Mouse (Mus musculus): ENCODE measurements around the gene Cxcr4. TPM values are rescaled to one million over a fixed set of nuclear protein-coding genes. Genes with fewer than 3 reads are reported as not detected.

Gene Cxcr4
- polyA plus RNA-seq, 1 experiment from 2014 or later, result 9.9 TPM

GRCm38 (mm10) chr1:128561325-128561874 is 30.7 kb downstream of the Cxcr4 start:
- Histone ChIP-seq H3K9me3 (replicated peaks; ENCODE audit: low read length) (no peaks in the 10 kb centered on the region), H3K27me3 (ENCODE audit: insufficient read depth, low read length) (no peaks in the 10 kb centered on the region), H3K4me3 (replicated peaks; ENCODE audit: low read depth, low read length) (no peak overlapping the region), H3K9ac (ENCODE audit: low read depth, low read length) (no peak overlapping the region), H3K36me3 (ENCODE audit: insufficient read depth, low read length) (no peaks in the 10 kb centered on the region), H3K4me1 (replicated peaks; ENCODE audit: insufficient read depth, low read length) (no peaks in the 10 kb centered on the region), H3K4me2 (ENCODE audit: low read length) (no peak overlapping the region), H3K27ac (no peak overlapping the region)
- TF ChIP-seq CTCF (IDR thresholded peaks at IDR 0.05; ENCODE audit: low read depth), result no peak
- WGBS, result 88% methylated on average over 9 of the region's 9 CpGs
- ATAC-seq (replicated peaks; ENCODE audit: low FRiP score, low read depth), result no peak
- DNase-seq (ENCODE audit: low spot score), result no peak

- Histone ChIP-seq H3K9me3 (replicated peaks; ENCODE audit: low read length) (no peaks in the 10 kb centered on the region), H3K4me1 (replicated peaks; ENCODE audit: insufficient read depth, low read length) (no peaks in the 10 kb centered on the region), H3K4me3 (replicated peaks; ENCODE audit: low read depth, low read length) (no peak overlapping the region), H3K36me3 (ENCODE audit: insufficient read depth, low read length) (no peaks in the 10 kb centered on the region), H3K9ac (ENCODE audit: low read depth, low read length) (no peak overlapping the region), H3K4me2 (ENCODE audit: low read length) (no peak overlapping the region), H3K27ac (no peak overlapping the region), H3K27me3 (ENCODE audit: insufficient read depth, low read length) (no peaks in the 10 kb centered on the region)
- TF ChIP-seq CTCF (IDR thresholded peaks at IDR 0.05; ENCODE audit: low read depth), result no peak
- WGBS, result 85% methylated on average over 14 of the region's 14 CpGs
- DNase-seq (ENCODE audit: low spot score) (no peak), ATAC-seq (replicated peaks; ENCODE audit: low FRiP score, low read depth) (no peak)
Measured at GRCm38 (mm10) chr1:128560452-128561324, 31.4 kb downstream of the Cxcr4 start.

- H3K4me2 ChIP-seq (ENCODE audit: low read length), result no peak overlapping the region
- no peak for ATAC-seq (replicated peaks; ENCODE audit: low FRiP score, low read depth)
- 63% methylated on average over 4 of the region's 4 CpGs for WGBS
Measured at GRCm38 (mm10) chr1:128557953-128558352, 34.1 kb downstream of the Cxcr4 start.

GRCm38 (mm10) chr1:128552545-128552944 is 39.5 kb downstream of the Cxcr4 start:
- H3K9me3 ChIP-seq (replicated peaks; ENCODE audit: low read length), result no peaks in the 10 kb centered on the region
- no peak for ATAC-seq (replicated peaks; ENCODE audit: low FRiP score, low read depth)
- H3K9ac ChIP-seq (ENCODE audit: low read depth, low read length), result no peak overlapping the region
- H3K27me3 ChIP-seq (ENCODE audit: insufficient read depth, low read length), result no peaks in the 10 kb centered on the region
- H3K4me2 ChIP-seq (ENCODE audit: low read length), result no peak overlapping the region
- no peak overlapping the region for H3K27ac ChIP-seq
- H3K36me3 ChIP-seq (ENCODE audit: insufficient read depth, low read length), result no peaks in the 10 kb centered on the region
- no peak for DNase-seq (ENCODE audit: low spot score)
- H3K4me3 ChIP-seq (replicated peaks; ENCODE audit: low read depth, low read length), result no peak overlapping the region
- TF ChIP-seq CTCF (IDR thresholded peaks at IDR 0.05; ENCODE audit: low read depth), result no peak
- H3K4me1 ChIP-seq (replicated peaks; ENCODE audit: insufficient read depth, low read length), result no peaks in the 10 kb centered on the region

More at GRCm38 (mm10) chr1:128557953-128558352, 34.1 kb downstream of the Cxcr4 start:
- TF ChIP-seq CTCF (IDR thresholded peaks at IDR 0.05; ENCODE audit: low read depth), result no peak
- Histone ChIP-seq H3K36me3 (ENCODE audit: insufficient read depth, low read length) (no peaks in the 10 kb centered on the region), H3K27ac (no peak overlapping the region), H3K27me3 (ENCODE audit: insufficient read depth, low read length) (no peaks in the 10 kb centered on the region), H3K9me3 (replicated peaks; ENCODE audit: low read length) (no peaks in the 10 kb centered on the region), H3K9ac (ENCODE audit: low read depth, low read length) (no peak overlapping the region), H3K4me1 (replicated peaks; ENCODE audit: insufficient read depth, low read length) (no peaks in the 10 kb centered on the region), H3K4me3 (replicated peaks; ENCODE audit: low read depth, low read length) (no peak overlapping the region)
- DNase-seq (ENCODE audit: low spot score), result no peak

GRCm38 (mm10) chr1:128551743-128552397 is 40.2 kb downstream of the Cxcr4 start:
- Histone ChIP-seq H3K4me1 (replicated peaks; ENCODE audit: insufficient read depth, low read length) (no peaks in the 10 kb centered on the region), H3K9me3 (replicated peaks; ENCODE audit: low read length) (no peaks in the 10 kb centered on the region), H3K4me3 (replicated peaks; ENCODE audit: low read depth, low read length) (no peak overlapping the region), H3K27me3 (ENCODE audit: insufficient read depth, low read length) (no peaks in the 10 kb centered on the region), H3K4me2 (ENCODE audit: low read length) (no peak overlapping the region), H3K27ac (no peak overlapping the region), H3K9ac (ENCODE audit: low read depth, low read length) (no peak overlapping the region), H3K36me3 (ENCODE audit: insufficient read depth, low read length) (no peaks in the 10 kb centered on the region)
- 26% methylated on average over 8 of the region's 8 CpGs for WGBS
- no peak for TF ChIP-seq CTCF (IDR thresholded peaks at IDR 0.05; ENCODE audit: low read depth)
- no peak for ATAC-seq (replicated peaks; ENCODE audit: low FRiP score, low read depth)
- DNase-seq (ENCODE audit: low spot score), result no peak

- Histone ChIP-seq H3K4me3 (replicated peaks; ENCODE audit: low read depth, low read length) (no peak overlapping the region), H3K27ac (no peak overlapping the region), H3K4me2 (ENCODE audit: low read length) (no peak overlapping the region), H3K4me1 (replicated peaks; ENCODE audit: insufficient read depth, low read length) (no peaks in the 10 kb centered on the region), H3K9ac (ENCODE audit: low read depth, low read length) (no peak overlapping the region), H3K36me3 (ENCODE audit: insufficient read depth, low read length) (no peaks in the 10 kb centered on the region), H3K27me3 (ENCODE audit: insufficient read depth, low read length) (no peaks in the 10 kb centered on the region), H3K9me3 (replicated peaks; ENCODE audit: low read length) (no peaks in the 10 kb centered on the region)
- ATAC-seq (replicated peaks; ENCODE audit: low FRiP score, low read depth), result no peak
- 64% methylated on average over 4 of the region's 5 CpGs for WGBS
- DNase-seq (ENCODE audit: low spot score), result no peak
- TF ChIP-seq CTCF (IDR thresholded peaks at IDR 0.05; ENCODE audit: low read depth), result no peak
Measured at GRCm38 (mm10) chr1:128549442-128549841, 42.7 kb downstream of the Cxcr4 start.
